Mouse (Mus musculus) olfactory bulb, adult 2 months (tissue): ENCODE measurements around the gene Gm17622. TPM values are rescaled to one million over a fixed set of nuclear protein-coding genes. Genes with fewer than 3 reads are reported as not detected.

Source experiments
- H3K27ac ChIP-seq: fragments of 200-500 bp; 2 replicates; pipeline ENCODE4 v1.5.1; 2012; ENCODE audit warnings: low read depth, low read length; ENCODE audit not compliant: insufficient read depth
- H3K4me1 ChIP-seq: fragments of 200-500 bp; 2 replicates; pipeline ENCODE4 v1.6.1; 2012; ENCODE audit warnings: low read length; ENCODE audit not compliant: control insufficient read depth, insufficient read depth
- H3K4me3 ChIP-seq: fragments of 200-500 bp; 2 replicates; pipeline ENCODE4 v1.5.1; 2012; ENCODE audit warnings: mild to moderate bottlenecking, low read depth, low read length, moderate library complexity; ENCODE audit not compliant: insufficient read depth
- CTCF ChIP-seq: fragments of 200-500 bp; IDR thresholded peaks from 2 replicates; pipeline ENCODE4 v1.5.1; 2012; ENCODE audit warnings: low read depth, mild to moderate bottlenecking, low read length, moderate library complexity; ENCODE audit not compliant: insufficient read depth
- POLR2A ChIP-seq: fragments of 200-500 bp; IDR thresholded peaks from 2 replicates; pipeline ENCODE4 v1.6.1; 2012; ENCODE audit warnings: mild to moderate bottlenecking, low read depth, low read length, moderate library complexity; ENCODE audit not compliant: insufficient read depth
- WGBS: fragments of 180-500 bp; shearing (Covaris S2); methylation state at CpG from one replicate; pipeline ENCODE4 v1.1.7; 2018; 5-methylcytosine and 5-hydroxymethylcytosine counted together
- polyA plus RNA-seq: library from polyadenylated mRNA; stranded (reverse); fragments of >200 nt; gene quantifications from 2 replicates; pipeline ENCODE4 v1.2.4, GENCODE M21; 2012; ENCODE audit warnings: low replicate concordance; ENCODE audit not compliant: missing spikeins, insufficient read depth, insufficient read length

The Gm17622 gene
- polyA plus RNA-seq, 1 experiment: not detected

DNA sequence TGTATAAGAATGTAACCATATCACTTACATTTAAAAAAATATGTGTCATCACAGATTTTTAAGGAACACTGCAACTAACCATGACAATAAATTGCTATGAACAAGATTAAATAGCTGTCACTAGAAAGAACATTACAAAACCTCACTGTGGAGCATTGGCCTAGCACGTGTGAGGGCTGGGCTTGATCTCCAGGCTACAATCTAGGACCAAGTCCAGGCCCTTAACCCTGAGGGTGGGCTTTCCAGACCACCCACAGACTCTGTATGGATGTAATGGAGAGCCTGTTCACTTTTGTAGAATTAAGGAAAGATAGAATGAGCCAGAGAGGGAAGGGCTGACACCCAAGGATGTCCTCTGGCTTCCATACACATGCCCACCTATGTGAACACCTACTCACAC, 27.9 kb upstream of the Gm17622 start:
- 90% methylated on average over 1 of the region's 1 CpGs for WGBS

DNA sequence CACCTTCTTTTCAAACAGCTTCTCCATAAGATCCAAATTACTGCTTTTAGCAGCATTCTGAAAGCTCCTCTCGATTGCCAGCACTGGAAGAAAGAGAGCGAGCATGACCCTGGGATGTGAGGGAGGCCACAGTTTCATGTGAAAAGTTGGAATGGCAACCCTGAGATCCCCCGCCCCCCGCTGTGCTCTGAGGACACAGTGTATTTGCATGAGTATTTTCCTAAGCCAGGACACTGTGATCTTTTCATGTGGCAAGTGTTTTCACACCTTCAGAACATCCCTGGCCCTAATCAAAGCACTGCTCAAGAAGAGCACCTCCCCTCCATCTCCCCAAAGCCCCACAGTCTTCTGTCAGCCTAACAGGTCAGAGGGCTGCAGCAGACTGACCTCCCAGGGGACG, 25.2 kb upstream of the Gm17622 start:
- WGBS: 71% methylated on average over 5 of the region's 5 CpGs
- no peak overlapping the region for H3K4me3 ChIP-seq
- TF ChIP-seq POLR2A: no peak
- TF ChIP-seq CTCF: no peak
- H3K4me1 ChIP-seq: no peaks in the 10 kb centered on the region
- no peak overlapping the region for H3K27ac ChIP-seq

More for the DNA sequence above, 27.9 kb upstream of the Gm17622 start:
- H3K27ac ChIP-seq: no peak overlapping the region
- H3K4me3 ChIP-seq: no peak overlapping the region
- no peaks in the 10 kb centered on the region for H3K4me1 ChIP-seq
- TF ChIP-seq POLR2A (no peak), CTCF (no peak)

DNA sequence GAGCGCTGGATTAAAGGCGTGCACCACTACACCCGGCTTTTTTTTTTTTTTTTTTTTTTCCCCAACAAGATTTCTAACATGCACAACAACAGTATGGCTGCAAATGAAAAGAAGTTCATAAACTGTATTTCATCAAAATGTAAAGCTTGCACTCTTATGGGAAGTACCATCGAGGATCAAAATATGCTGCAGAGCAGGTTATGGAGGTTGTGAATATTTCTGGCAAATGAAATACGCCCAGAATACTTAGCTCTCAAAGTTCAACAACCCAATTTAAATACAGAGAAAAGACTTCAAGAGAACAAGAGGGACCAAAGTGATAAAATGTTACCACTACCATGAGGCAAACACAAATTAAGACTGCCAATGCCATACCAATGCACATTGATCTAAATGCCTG, 21.9 kb upstream of the Gm17622 start:
- Histone ChIP-seq H3K4me1 (no peaks in the 10 kb centered on the region), H3K4me3 (no peak overlapping the region), H3K27ac (no peak overlapping the region)
- no peak for TF ChIP-seq POLR2A
- no peak for TF ChIP-seq CTCF
- WGBS: 88% methylated on average over 5 of the region's 5 CpGs

DNA sequence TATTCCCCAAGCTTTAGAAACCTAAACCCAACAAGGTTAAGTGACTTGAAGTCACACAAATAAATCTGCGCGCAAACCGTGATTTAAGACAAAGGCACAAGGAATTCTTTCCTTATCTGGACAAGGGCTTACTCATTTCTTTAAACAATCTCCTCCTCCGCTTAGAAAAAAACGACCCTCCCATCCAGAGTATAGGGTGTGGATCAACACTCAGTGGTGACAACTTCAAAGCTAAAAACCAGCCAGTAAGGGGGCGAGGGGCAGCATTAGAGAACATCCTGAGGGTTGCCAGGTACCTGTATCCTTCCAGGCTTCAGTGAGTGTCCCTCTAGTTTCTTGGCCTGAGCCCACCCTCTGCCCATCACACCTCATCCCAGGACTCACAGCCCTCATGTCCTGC, 20.0 kb upstream of the Gm17622 start:
- Histone ChIP-seq H3K27ac (no peak overlapping the region), H3K4me1 (no peaks in the 10 kb centered on the region), H3K4me3 (no peak overlapping the region)
- 86% methylated on average over 6 of the region's 6 CpGs for WGBS
- TF ChIP-seq POLR2A (no peak), CTCF (no peak)

DNA sequence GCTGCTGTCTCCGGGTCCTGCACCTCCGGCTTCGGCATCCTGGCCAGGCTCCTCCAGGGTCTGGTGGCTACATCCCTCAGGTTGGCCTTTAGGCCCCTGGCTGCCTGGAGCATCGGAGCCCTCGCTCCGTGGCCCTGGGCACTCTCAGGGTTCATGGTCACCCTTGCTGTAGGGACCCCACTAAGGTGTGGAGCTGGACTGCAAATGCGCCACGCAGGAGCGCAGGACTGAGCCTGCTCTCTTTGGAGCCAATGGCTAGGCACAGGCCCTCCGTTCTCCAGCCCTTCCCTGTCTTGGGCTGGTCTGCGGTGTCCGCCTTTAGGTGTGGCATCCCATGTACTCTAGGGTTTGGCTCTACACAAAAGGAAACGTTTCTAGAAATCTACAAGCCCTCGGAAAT, 19.6 kb upstream of the Gm17622 start, which contains the start of gene Ankdd1b:
TSS of gene Ankdd1b (minus strand) at position 242 of the 400 bp plus-strand sequence.
- no peak within 1 kb of the TSS for H3K27ac ChIP-seq
- TF ChIP-seq POLR2A (no peak), CTCF (no peak)
- H3K4me3 ChIP-seq: no peak within 1 kb of the TSS
- H3K4me1 ChIP-seq: no peaks in the 10 kb centered on the region
- 90% methylated on average over 14 of the region's 14 CpGs for WGBS

DNA sequence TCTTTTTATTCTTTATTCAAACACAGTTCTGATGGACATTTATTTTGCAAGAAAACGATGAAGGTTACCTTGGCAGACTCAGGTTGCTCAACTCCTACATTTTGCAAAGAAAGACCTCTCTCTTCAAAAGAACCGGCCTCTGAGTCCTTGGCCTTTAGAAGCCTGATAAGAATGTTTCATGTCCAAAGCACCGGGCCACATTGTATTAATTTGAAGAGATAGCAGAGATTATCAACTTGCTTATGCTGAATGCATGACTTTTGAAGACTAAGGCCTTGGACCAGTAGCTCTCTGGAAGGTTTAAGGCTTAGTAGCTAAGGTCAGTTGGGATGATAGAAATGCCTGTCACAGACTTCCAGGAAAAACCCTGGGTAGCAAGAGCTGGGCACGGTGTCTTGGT, 13.3 kb upstream of the Gm17622 start:
- no peak overlapping the region for H3K4me3 ChIP-seq
- no peak overlapping the region for H3K27ac ChIP-seq
- TF ChIP-seq CTCF (no peak), POLR2A (no peak)
- 94% methylated on average over 4 of the region's 4 CpGs for WGBS
- no peaks in the 10 kb centered on the region for H3K4me1 ChIP-seq

DNA sequence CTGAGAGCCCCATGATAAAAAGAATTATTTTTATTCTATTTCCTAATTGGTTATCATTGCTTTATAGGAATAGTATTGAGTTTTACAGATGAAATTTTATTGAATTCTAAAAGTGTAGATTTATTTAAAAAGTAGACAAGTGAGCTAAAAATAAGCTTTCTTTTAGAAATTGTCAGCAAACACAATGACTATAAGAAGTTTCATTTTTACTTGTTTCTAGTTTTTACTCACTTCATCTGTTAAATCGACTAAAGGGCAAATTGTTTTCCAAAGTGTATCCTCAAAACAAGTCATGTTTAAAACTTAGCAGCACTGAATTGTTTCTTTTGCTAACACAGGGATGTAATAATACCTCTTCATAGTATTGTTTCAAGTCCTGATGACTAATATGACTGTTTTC, 11.5 kb upstream of the Gm17622 start:
- Histone ChIP-seq H3K27ac (no peak overlapping the region), H3K4me1 (no peaks in the 10 kb centered on the region), H3K4me3 (no peak overlapping the region)
- TF ChIP-seq CTCF: no peak
- TF ChIP-seq POLR2A: no peak
- WGBS: 83% methylated on average over 1 of the region's 1 CpGs

DNA sequence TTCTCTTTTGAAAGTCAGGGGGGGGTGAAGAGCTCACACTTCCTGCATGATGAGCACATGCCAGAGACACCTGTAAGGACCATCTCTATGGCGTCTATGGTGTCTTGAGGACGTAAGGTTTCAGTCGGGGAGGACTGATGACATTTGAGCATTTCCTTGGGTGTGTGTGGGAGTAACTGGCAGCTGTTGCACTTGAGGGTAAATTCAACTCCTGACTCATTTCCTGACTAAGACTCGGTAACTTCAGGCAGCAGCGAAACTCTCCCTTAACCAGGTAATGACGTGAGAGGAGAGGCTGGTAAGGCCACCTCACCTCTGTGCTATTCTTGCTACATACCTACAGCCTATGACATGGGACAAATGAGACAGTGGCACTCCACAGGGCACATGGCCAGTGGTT, 3.3 kb upstream of the Gm17622 start:
- TF ChIP-seq CTCF (no peak), POLR2A (no peak)
- Histone ChIP-seq H3K27ac (no peak overlapping the region), H3K4me3 (no peak overlapping the region), H3K4me1 (no peaks in the 10 kb centered on the region)
- WGBS: 93% methylated on average over 6 of the region's 6 CpGs

DNA sequence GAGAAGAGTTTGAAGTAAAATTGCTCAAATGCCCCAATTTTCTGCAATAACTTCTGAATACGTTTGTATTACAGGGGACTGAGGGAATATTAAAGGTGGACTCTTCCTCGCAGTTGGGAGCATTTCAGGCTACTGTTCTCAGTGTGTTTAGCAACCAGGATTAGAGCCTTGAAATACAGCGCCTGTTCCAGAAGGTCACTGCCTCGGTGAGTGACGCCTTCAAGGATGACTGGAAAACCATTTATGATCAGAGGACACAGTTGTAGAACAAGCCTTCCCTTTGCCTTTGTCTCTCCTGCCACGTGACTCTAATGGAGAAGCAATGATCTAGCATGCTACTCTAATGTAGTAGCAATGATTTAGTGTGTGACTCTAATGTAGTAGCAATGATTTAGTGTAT, 2.6 kb upstream of the Gm17622 start:
- no peaks in the 10 kb centered on the region for H3K4me1 ChIP-seq
- no peak overlapping the region for H3K27ac ChIP-seq
- 94% methylated on average over 6 of the region's 6 CpGs for WGBS
- TF ChIP-seq POLR2A (no peak), CTCF (no peak)
- H3K4me3 ChIP-seq: no peak overlapping the region

DNA sequence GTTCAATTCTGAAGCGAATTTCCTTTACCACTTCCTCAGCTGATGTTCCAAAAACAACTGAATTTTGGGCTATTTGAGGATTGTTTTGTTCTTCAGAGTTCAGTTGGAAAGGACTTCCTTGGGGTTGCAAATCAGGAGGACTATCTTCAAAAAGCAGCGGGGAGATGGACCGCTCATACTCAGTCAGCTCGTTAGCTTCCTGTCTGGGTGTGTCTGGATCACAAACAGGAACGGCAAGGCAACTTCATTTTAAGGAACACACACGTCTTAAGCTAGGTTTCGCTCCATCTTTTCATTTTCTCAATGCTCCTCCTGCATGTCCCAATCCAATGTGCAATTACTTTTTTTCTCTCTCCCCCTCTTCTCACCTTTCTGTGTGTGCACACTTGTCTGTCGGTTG, 6.1 kb downstream of the Gm17622 start:
- TF ChIP-seq POLR2A (no peak), CTCF (no peak)
- H3K27ac ChIP-seq: no peak overlapping the region
- no peak overlapping the region for H3K4me3 ChIP-seq
- WGBS: 80% methylated on average over 8 of the region's 8 CpGs
- H3K4me1 ChIP-seq: no peaks in the 10 kb centered on the region
